Mouse (Mus musculus) cortical plate, adult 2 months (tissue): ENCODE measurements at regions not wholly inside any gene's neighbourhood (a gene's known extent, or its start where the extent isn't known, plus 50 kb on each side); places are given as distances from the start of the nearest gene placed in this dataset.

Experiments
- CTCF ChIP-seq: fragments of 200-500 bp; IDR thresholded peaks from 2 replicates; pipeline ENCODE4 v1.5.1; 2011; ENCODE audit warnings: mild to moderate bottlenecking, control low read depth, low read length; ENCODE audit not compliant: insufficient read depth; ENCODE audit errors: extremely low read depth
- POLR2A ChIP-seq: fragments of 200-500 bp; IDR thresholded peaks from 2 replicates; pipeline ENCODE4 v1.6.1; 2011; ENCODE audit warnings: mild to moderate bottlenecking, low read length, control low read depth; ENCODE audit not compliant: insufficient read depth; ENCODE audit errors: extremely low read depth

GRCm38 (mm10) chr7:95262942-95263341, 908.1 kb upstream of the Tenm4 start:
- no peak for TF ChIP-seq CTCF
- TF ChIP-seq POLR2A = no peak
